Mouse (Mus musculus) liver, adult 10 weeks (tissue): ENCODE measurements around the gene Ndufb4. TPM values are rescaled to one million over a fixed set of nuclear protein-coding genes. Genes with fewer than 3 reads are reported as not detected.

Experiments
- polyA plus RNA-seq: library from polyadenylated mRNA; stranded (reverse); fragments of 350-450 nt; fragmentation: Illumina TruSeq; extraction: RNeasy Lipid Tissue Mini Kit (QIAGEN cat#74804); gene quantifications from one replicate; pipeline ENCODE4 v1.2.3, GENCODE M21; 2014; ENCODE audit warnings: low read depth, low replicate concordance

The Ndufb4 gene
- 202 TPM for polyA plus RNA-seq

DNA sequence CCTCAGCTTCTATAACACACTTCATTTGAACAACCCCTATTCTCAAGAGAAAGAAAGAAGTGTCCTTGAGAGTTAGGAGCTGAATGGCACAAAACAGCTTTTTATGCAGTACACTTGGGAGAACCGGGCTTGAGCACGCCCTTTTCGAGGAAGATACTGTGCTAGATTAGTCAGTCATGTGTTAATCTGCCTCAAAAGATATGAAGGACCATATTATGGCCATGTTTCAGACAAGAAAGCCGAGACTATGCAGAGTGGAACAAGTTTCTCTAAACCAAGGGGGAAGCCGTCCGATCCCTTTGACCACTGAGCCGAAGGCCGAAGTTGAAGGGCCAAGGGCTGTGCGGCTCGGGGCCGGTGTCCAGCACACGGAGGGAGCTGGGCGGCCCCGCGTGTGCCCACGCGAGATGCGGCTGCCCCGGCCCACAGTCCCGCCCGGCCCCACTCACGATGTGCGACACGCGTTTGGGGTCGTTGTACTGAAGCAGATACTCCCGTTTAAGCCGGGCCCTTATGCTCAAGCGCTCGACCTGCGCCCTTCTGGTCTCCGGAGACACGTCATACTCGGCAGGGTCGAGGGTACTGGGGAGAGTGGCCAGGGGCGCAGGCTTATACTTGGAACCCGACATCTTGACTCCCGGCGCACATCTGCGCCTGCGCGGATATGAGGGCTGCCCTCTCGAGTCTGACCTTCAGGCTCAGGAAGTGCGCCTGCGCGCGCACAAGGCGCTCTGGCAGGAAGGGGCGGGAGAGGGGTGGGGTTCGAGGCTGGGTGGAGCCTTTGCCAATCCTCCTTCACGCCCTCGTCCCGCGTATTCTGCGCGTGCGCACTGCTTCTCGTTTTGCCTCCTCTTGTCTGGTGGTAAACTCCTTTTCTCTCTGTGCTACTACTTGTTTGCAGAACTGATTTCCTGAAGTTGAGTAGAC, at the start of gene Ndufb4:
Gene Ndufb4, minus strand, starts transcription at position 723 of the 927 bp plus-strand sequence.

Other genes with a start within 250 kb of the Ndufb4 start
- 10.2 TPM for gene Gtf2e1, start 114.7 kb downstream of the Ndufb4 start, polyA plus RNA-seq
- 23.5 TPM for gene Rabl3, start 114.6 kb downstream of the Ndufb4 start, polyA plus RNA-seq
- 833 TPM for gene Hgd, start 74.3 kb downstream of the Ndufb4 start, polyA plus RNA-seq
- 4.0 TPM for gene Fstl1, start 122.4 kb upstream of the Ndufb4 start, polyA plus RNA-seq
- gene Gm36028, start 206.7 kb upstream of the Ndufb4 start, polyA plus RNA-seq, result 3.9 TPM
- 37.5 TPM for gene Lrrc58, start 213.9 kb upstream of the Ndufb4 start, polyA plus RNA-seq